Mouse (Mus musculus) left cerebral cortex, adult 2 months (tissue): ENCODE data around the gene Aplp1. TPM values are rescaled to one million over a fixed set of nuclear protein-coding genes. Genes with fewer than 3 reads are reported as not detected.
A peak's percentile ranks its signal among the peaks of the same experiment; 100 is the strongest.

ENCODE experiments used
- DNase-seq, 2 experiments: peaks; one replicate each; pipeline ENCODE4 v3.0.0; 2021 to 2022; ENCODE audit warnings: low spot score in 2 of 2, mixed read lengths in 1 of 2; ENCODE audit errors: extremely low spot score in 1 of 2
- H3K27ac ChIP-seq: fragments of 200-600 bp; 2 replicates; pipeline ENCODE4 v1.8.1; 2022
- H3K4me3 ChIP-seq: fragments of 200-600 bp; 2 replicates; pipeline ENCODE4 v1.8.1; 2022
- CTCF ChIP-seq: fragments of 200-600 bp; IDR thresholded peaks from 2 replicates; pipeline ENCODE4 v1.8.1; 2022; ENCODE audit warnings: antibody characterized with exemption, mild to moderate bottlenecking, moderate library complexity
- intact Hi-C: fragments of 180-260 bp; cut with DNase I; formaldehyde crosslinking; loops from one replicate; pipeline ENCODE4 v1.15.1; 2025
- total RNA-seq, 2 experiments: library from RNA; stranded (reverse); gene quantifications; 2 replicates each; pipeline ENCODE4 v1.2.3; 2021

Gene Aplp1
- total RNA-seq, 2 experiments from 2014 or later = 1,205 to 1,260 TPM

DNA sequence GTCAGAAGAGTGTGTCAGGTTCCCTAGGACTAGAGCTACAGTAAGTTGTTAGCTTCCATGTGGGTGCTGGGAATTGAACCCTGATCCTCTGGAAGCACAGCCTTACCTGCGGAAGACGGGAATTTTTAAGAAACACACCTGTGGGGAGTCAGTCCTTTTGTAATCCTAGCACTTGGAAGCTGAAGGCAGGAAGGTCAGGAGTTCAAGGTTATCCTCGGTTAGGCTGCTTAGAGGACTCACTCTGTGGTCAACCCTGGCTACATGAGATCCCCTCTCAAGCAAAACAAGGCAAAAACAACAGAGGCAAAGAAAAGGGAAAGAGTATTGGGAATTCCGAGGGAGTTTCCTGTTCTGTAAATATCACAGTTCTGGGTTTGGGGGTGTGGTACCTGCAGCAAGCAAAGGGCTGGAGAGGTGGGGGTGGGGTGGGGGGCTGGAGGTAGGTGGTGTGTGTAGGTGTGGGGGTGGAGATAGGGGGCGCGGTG lies 19.5 kb upstream of the Aplp1 start:
- intact Hi-C loops = no loop called here
- TF ChIP-seq CTCF = no peak
- no peak for DNase-seq

DNA sequence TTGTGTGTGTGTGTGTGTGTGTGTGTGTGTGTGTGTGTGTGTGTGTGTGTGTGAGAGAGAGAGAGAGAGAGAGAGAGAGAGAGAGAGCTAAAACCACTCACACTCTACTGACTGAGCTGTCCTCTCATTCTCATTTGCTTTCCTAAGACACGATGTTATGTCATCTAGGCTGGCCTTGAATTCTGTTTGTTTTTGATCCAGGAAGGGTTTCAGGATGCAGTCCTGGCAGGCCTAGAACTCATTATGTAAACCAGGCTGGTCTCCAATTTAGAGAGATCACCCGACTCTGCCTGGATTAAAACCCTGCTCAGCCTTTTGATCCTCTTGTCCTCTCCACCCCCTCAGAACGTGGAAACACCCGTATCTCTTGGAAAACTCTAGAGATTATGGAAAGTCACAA lies 18.7 kb upstream of the Aplp1 start:
- DNase-seq = no peak
- intact Hi-C loops = no loop called here
- TF ChIP-seq CTCF = no peak
- Histone ChIP-seq H3K27ac (no peak overlapping the region), H3K4me3 (no peak overlapping the region)

More for the DNA sequence above, 19.5 kb upstream of the Aplp1 start:
- no peak overlapping the region for H3K4me3 ChIP-seq
- no peak overlapping the region for H3K27ac ChIP-seq

DNA sequence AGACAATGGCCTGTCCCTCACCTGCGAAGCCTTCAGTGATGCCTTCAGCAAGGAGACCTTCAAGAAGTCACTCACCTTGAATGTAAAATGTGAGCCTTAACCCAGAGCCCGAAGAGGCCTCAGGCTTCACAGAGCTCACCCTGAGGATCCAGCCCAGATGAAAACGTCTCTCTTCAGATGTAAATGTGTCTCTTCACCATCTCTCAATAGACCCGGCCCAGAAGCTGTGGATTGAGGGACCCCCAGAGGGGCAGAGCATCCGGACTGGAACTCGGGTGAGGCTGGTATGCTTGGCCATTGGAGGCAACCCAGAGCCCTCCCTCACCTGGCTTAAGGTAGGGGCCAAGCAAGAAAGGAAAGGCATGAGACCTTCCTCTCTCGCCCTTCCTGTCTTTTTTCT lies 18.2 kb upstream of the Aplp1 start:
- H3K27ac ChIP-seq = no peak overlapping the region
- intact Hi-C loops = no loop called here
- TF ChIP-seq CTCF = no peak
- H3K4me3 ChIP-seq = no peak overlapping the region
- no peak for DNase-seq

DNA sequence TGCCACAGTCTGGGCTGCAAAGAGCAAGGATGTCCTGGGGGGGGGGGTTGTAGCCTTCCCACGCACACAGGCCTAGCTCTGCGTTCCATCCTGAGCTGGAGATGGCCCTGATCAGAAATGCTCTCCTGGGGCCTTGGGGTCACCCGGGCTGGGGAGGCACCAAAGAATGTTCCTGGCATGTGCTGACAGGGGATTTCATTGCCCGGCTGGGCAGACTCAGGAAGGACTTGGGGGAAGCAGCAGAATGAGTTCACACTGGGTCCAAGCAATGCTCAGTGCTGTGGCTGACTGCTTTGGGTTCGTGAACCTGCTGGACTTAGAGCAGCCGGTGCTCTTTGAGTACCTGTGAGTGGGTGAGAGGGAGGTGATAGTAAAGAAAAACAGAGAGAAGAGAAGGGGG lies 14.1 kb upstream of the Aplp1 start:
- intact Hi-C loops = no loop called here

DNA sequence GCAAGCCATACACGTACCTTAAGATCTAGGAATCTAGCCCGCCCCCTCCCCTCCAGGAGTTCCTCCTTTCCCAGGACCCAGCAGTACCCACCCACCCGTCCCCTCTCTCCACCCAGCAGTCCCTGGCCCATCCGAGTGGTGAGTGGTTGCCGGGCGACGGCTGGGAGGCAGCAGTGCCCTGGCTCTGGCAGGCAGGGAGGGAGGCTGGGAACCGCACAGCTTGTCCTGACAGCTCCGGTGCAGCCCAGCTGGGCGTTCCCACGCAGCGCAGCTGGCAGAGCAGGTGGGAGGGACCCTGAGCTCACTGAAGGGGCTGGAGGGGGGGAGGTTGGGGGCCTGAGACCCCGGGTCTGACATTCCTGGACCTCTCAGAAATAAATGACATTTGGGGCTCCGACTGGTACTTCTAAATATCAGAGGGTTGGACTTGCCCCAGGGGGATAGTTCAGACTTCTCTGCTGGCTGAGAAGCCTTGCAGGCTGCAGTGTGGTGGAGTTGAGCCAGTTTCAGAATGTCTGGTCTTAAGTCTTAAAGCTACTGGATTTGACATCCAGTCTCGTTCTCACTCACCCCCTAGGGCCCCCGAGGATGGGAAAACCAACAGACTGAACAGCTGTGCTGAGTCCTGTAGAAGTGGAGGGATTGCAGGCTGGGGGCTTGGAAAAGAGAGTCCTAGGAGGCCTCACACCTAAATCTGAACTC lies 12.4 kb upstream of the Aplp1 start, which contains the start of the genes Kirrel2 and Nphs1:
Gene Kirrel2, minus strand, starts transcription at position 62 of the 702 bp plus-strand sequence.
Gene Nphs1, plus strand, starts transcription at position 687 of the 702 bp plus-strand sequence.
- Histone ChIP-seq H3K4me3 (peak within 1 kb of the TSS; percentile 45), H3K27ac (peak within 1 kb of the TSS; percentile 72)
- intact Hi-C loops = no loop called here
- peak; percentile 64 to 67 for DNase-seq
- no peak for TF ChIP-seq CTCF

More for the DNA sequence above, 14.1 kb upstream of the Aplp1 start:
- no peak overlapping the region for H3K4me3 ChIP-seq
- no peak for TF ChIP-seq CTCF
- no peak for DNase-seq
- no peak overlapping the region for H3K27ac ChIP-seq

DNA sequence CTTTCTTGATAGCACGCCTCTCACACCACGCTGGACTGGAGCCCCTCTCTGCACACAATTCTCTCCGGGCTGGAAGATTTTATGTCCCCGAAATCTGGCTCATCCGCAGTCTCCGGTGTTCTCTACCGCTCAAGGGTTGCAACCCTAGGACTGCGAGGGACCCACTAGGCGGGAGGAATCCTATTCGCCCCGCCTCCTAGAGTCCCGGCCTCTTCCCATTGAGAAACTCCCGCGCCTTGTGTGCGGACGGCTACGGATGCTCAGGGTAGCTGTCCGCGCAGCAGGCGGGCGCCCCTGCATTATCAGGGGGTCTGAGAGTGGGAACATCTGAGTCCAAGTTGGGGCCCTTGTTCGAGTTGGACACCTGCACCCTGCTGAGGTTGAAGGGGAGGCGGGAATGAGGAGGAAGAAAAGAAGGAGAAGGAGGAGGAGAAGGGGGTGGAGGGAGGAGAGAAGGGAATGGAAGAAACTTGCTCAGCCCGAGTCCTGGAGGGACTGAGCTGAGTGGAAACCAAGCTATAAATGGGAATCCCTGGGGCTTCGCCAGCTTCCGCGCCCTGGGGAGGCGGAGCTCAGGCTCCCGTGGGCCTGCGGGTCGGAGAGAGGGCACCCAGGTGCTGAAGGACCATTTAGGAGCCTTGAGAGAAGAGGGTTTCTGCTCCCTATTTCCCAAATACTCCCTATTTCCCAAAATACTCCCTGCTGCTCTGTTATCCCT lies 11.7 kb upstream of the Aplp1 start:
- DNase-seq = peak in 1 of 2 experiments; percentile 26
- intact Hi-C loops = no loop called here
- no peak for TF ChIP-seq CTCF
- Histone ChIP-seq H3K4me3 (peak overlapping the region; percentile 45), H3K27ac (peak overlapping the region; percentile 72)

GRCm38 (mm10) chr7:30456487-30456886 lies 11.2 kb upstream of the Aplp1 start:
- intact Hi-C loops = no loop called here
- TF ChIP-seq CTCF = no peak
- DNase-seq = no peak
- H3K27ac ChIP-seq = no peak overlapping the region
- peak overlapping the region; percentile 45 for H3K4me3 ChIP-seq

DNA sequence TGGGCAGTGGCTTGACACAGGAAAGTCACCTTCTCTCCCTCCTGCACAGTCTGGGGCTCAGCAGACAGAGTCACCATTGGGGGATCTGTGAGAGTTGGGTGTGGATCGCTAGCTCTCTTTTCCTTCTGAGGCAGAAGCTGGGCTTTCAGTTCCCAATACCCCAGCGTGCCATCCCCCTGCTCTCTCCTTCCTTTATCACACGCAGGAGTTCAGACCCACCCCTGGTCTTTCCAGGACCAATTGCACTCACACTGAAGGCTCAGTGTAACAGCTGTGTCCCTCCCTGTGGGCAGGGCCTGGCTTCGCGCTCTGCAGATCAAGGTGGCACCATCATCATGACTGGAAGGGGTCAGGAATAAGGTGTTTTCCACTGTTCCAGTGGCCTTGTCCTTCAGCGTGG lies 8.9 kb upstream of the Aplp1 start:
- no peak for TF ChIP-seq CTCF
- no peak overlapping the region for H3K4me3 ChIP-seq
- DNase-seq = no peak
- intact Hi-C loops = no loop called here
- no peak overlapping the region for H3K27ac ChIP-seq

DNA sequence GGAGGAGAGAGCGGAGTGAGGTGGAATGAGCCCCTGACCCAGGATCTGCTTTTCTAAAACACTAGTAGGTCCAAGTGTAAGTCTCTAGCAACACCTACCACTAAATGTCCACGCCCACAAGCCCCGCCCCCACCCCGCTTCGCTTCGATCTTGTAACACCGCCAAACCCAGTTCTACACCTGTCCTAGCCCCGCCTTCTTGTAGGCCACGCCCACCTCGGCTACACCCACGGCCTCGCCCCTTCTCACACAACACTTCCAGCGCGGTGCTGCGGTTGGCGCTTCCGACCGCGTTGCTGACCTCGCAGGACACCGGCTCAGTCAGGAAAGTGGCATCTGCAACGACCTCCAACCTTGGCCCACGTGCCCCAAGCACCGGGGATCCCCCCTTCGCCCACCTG lies 8.4 kb upstream of the Aplp1 start:
- no peak overlapping the region for H3K4me3 ChIP-seq
- no peak for TF ChIP-seq CTCF
- intact Hi-C loops = no loop called here
- no peak overlapping the region for H3K27ac ChIP-seq
- no peak for DNase-seq

DNA sequence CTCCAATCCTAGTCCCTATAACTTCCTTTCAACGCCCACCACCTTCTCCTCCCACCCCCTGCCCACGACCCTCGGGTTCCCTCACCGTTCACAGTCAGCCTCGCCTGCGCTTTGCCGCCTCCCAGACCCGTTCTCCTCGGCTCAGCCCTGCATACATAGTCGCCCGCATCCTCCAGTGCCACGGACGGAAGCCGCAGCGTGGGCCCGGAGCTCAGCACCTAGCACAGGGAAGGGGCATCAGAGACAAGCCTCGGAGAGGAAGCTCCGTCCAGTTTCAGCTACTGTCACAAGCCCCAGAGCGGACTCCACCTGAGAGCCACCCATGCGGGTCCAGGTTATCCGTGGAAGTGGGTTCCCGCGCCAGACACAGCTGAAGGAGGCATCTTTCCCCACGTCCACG lies 8.0 kb upstream of the Aplp1 start:
- intact Hi-C loops = no loop called here
- Histone ChIP-seq H3K27ac (no peak overlapping the region), H3K4me3 (no peak overlapping the region)
- peak in 1 of 2 experiments; percentile 30 for DNase-seq
- TF ChIP-seq CTCF = no peak

DNA sequence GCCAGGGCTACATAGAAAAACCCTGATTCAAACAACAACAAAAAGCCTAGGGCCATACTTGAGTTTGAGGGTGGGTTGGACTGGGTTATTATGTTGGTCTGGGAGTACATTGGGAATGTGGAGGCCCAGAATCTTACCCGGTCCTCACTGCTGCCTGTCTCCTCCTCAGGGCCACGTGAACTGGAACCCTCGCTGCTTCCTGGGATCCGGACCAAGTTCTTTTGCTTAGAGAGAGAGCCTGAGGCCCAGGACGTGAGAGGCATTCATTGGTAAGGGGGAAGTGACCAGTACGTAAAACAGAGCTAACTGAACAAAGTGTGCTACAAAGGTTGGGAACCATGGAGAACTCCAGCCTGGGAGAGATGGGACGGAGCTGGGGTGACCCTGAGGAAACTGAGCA lies 4.9 kb upstream of the Aplp1 start:
- Histone ChIP-seq H3K4me3 (no peak overlapping the region), H3K27ac (peak overlapping the region; percentile 44; the same call in 1 of the 2 replicates)
- intact Hi-C loops = no loop called here
- no peak for DNase-seq
- no peak for TF ChIP-seq CTCF
